15 mouse cellular contexts compared by ENCODE assay signal in genomic region chr2:174302526-174302925, GRCm38 (mm10). TPM values are rescaled to one million over a fixed set of nuclear protein-coding genes. Genes with fewer than 3 reads are reported as not detected.
"Had no signal": no experiment of that assay in that cellular context is flagged by ENCODE, and none has a peak within 500 bp of the region (broad histone marks: within the 10 kb centered on the region; RNA-seq: fewer than 3 reads in every experiment).

No protein-coding gene starts in this region.

- H3K27ac ChIP-seq: kidney, embryonic 15.5 days; left cerebral cortex, adult 2 months; limb, embryonic 10.5 days; liver, embryonic 15.5 days; midbrain, embryonic 13.5 days; neural tube, embryonic 12.5 days had no signal

- H3K4me2 ChIP-seq: kidney, embryonic 15.5 days; liver, embryonic 11.5 days; liver, embryonic 15.5 days; midbrain, embryonic 13.5 days; neural tube, embryonic 12.5 days had no signal

- H3K9ac ChIP-seq: kidney, embryonic 15.5 days; liver, embryonic 15.5 days; midbrain, embryonic 13.5 days; neural tube, embryonic 12.5 days had no signal

- H3K36me3 ChIP-seq: liver, embryonic 15.5 days; midbrain, embryonic 13.5 days had no signal

- DNase-seq: kidney, postnatal 14 days; lung, adult 2 months; lung, postnatal 36 days; right cerebral cortex, adult 18-20 months; right cerebral cortex, postnatal 25 days; thymus, postnatal 36 days had no signal

- ATAC-seq: lung, postnatal 0 days; midbrain, embryonic 13.5 days had no signal

- H3K4me3 ChIP-seq: kidney, embryonic 15.5 days; left cerebral cortex, adult 2 months; limb, embryonic 10.5 days; liver, embryonic 15.5 days; midbrain, embryonic 13.5 days; neural tube, embryonic 12.5 days had no signal

RNA-seq across cellular contexts. Expression of gene Gm20721, which starts 44.0 kb away (rescaled TPM):
- polyA plus RNA-seq: lung, adult 2 months; small intestine, adult 2 months had no signal
